Mouse (Mus musculus): ENCODE measurements around the gene Nupr1l. TPM values are rescaled to one million over a fixed set of nuclear protein-coding genes. Genes with fewer than 3 reads are reported as not detected.

Gene Nupr1l
- polyA plus RNA-seq, 2 experiments from 2014 or later, result 0.51 TPM; not detected in 1

Other genes with a start within 250 kb of the Nupr1l start
- 1 to 10 TPM; 2.6 to 3.8 TPM for gene Zfp11, start 238.4 kb upstream of the Nupr1l start, polyA plus RNA-seq (2017; shearing (Covaris generic))
- gene Sept14, start 200.0 kb upstream of the Nupr1l start, polyA plus RNA-seq (2017; shearing (Covaris generic)), result not detected
- gene Mrps17, start 193.0 kb upstream of the Nupr1l start, polyA plus RNA-seq (2017; shearing (Covaris generic)), result 100 to 1,000 TPM; 104 to 138 TPM
- 10 to 100 TPM; 64.4 to 83.3 TPM for gene Nipsnap2, start 183.5 kb upstream of the Nupr1l start, polyA plus RNA-seq (2017; shearing (Covaris generic))
- gene Psph, start 121.1 kb upstream of the Nupr1l start, polyA plus RNA-seq (2017; shearing (Covaris generic)), result 10 to 100 TPM; 46.4 to 64.2 TPM
- 10 to 100 TPM; 24.8 to 36.4 TPM for gene Sumf2, start 61.6 kb upstream of the Nupr1l start, polyA plus RNA-seq (2017; shearing (Covaris generic))
- 100 to 1,000 TPM; 270 to 346 TPM for gene Chchd2, start 21.1 kb upstream of the Nupr1l start, polyA plus RNA-seq (2017; shearing (Covaris generic))
- 1 to 10 TPM in 1 of 2 experiments, under 1 TPM in 1; 0.78 to 1.7 TPM for gene Zbed5, start 12.8 kb upstream of the Nupr1l start, polyA plus RNA-seq (2017; shearing (Covaris generic))
- under 1 TPM; 0.33 to 0.67 TPM for gene Phkg1, start 10.0 kb upstream of the Nupr1l start, polyA plus RNA-seq (2017; shearing (Covaris generic))
- gene Vkorc1l1, start 33.4 kb downstream of the Nupr1l start, polyA plus RNA-seq (2017; shearing (Covaris generic)), result 1 to 10 TPM; 5.0 to 6.2 TPM
- 10 to 100 TPM; 49.4 to 60.6 TPM for gene Gusb, start 94.5 kb downstream of the Nupr1l start, polyA plus RNA-seq (2017; shearing (Covaris generic))
- 100 to 1,000 TPM; 102 to 103 TPM for gene Asl, start 120.7 kb downstream of the Nupr1l start, polyA plus RNA-seq (2017; shearing (Covaris generic))
- 10 to 100 TPM; 60.0 to 75.7 TPM for gene Crcp, start 120.8 kb downstream of the Nupr1l start, polyA plus RNA-seq (2017; shearing (Covaris generic))
- 1 to 10 TPM; 1.8 to 3.6 TPM for gene Tpst1, start 164.8 kb downstream of the Nupr1l start, polyA plus RNA-seq (2017; shearing (Covaris generic))
- gene Kctd7, start 236.3 kb downstream of the Nupr1l start, polyA plus RNA-seq (2017; shearing (Covaris generic)), result 1 to 10 TPM; 2.2 to 2.8 TPM

Data from CD4-positive, CD25-positive, alpha-beta regulatory T cell, adult 4 months (primary cell).